Mouse (Mus musculus): ENCODE measurements at regions not wholly inside any gene's neighbourhood (a gene's known extent, or its start where the extent isn't known, plus 50 kb on each side); places are given as distances from the start of the nearest gene placed in this dataset.
A peak's percentile ranks its signal among the peaks of the same experiment; 100 is the strongest.
"Not testable (repeated sequence)": the region's sequence is repeated elsewhere in the genome, so short reads cannot be mapped to it uniquely, and the experiment has no call there.

GRCm38 (mm10) chr13:50906431-50906830 lies 194.2 kb upstream of the Spin1 start:
- ATAC-seq = not testable (repeated sequence)

- no peak for ATAC-seq
These were observed 193.8 kb upstream of the Spin1 start for GRCm38 (mm10) chr13:50906910-50907309.

- not testable (repeated sequence) for ATAC-seq
These were observed 187.9 kb upstream of the Spin1 start for GRCm38 (mm10) chr13:50912776-50913175.

GRCm38 (mm10) chr13:50934017-50934416 lies 166.7 kb upstream of the Spin1 start:
- not testable (repeated sequence) for ATAC-seq

- no peak for ATAC-seq
These were observed 158.1 kb upstream of the Spin1 start for GRCm38 (mm10) chr13:50942561-50942960.

GRCm38 (mm10) chr13:50949545-50950226 lies 151.0 kb upstream of the Spin1 start:
- peak; percentile 50 for ATAC-seq

- ATAC-seq = no peak
These were observed 146.0 kb upstream of the Spin1 start for GRCm38 (mm10) chr13:50954671-50955070.

- ATAC-seq = no peak
These were observed 142.4 kb upstream of the Spin1 start for GRCm38 (mm10) chr13:50958051-50958883.

- ATAC-seq = no peak
These were observed 139.8 kb upstream of the Spin1 start for GRCm38 (mm10) chr13:50960909-50961308.

GRCm38 (mm10) chr13:50964070-50964469 lies 136.6 kb upstream of the Spin1 start:
- ATAC-seq = no peak

GRCm38 (mm10) chr13:50965041-50965440 lies 135.6 kb upstream of the Spin1 start:
- ATAC-seq = not testable (repeated sequence)

- ATAC-seq = no peak
These were observed 135.0 kb upstream of the Spin1 start for GRCm38 (mm10) chr13:50965678-50966077.

- no peak for ATAC-seq
These were observed 133.9 kb upstream of the Spin1 start for GRCm38 (mm10) chr13:50966826-50967225.

- ATAC-seq = no peak
These were observed 127.3 kb upstream of the Spin1 start for GRCm38 (mm10) chr13:50973379-50973778.

- no peak for ATAC-seq
These were observed 125.3 kb upstream of the Spin1 start for GRCm38 (mm10) chr13:50975306-50975920.

- ATAC-seq = no peak
These were observed 118.7 kb upstream of the Spin1 start for GRCm38 (mm10) chr13:50982005-50982404.

- no peak for ATAC-seq
These were observed 117.7 kb upstream of the Spin1 start for GRCm38 (mm10) chr13:50982990-50983389.

- ATAC-seq = no peak
These were observed 108.8 kb upstream of the Spin1 start for GRCm38 (mm10) chr13:50991726-50992432.

GRCm38 (mm10) chr13:50999738-51000137 lies 100.9 kb upstream of the Spin1 start:
- ATAC-seq = no peak

- ATAC-seq = no peak
These were observed 95.9 kb upstream of the Spin1 start for GRCm38 (mm10) chr13:51004827-51005226.

GRCm38 (mm10) chr13:51010736-51011135 lies 89.9 kb upstream of the Spin1 start:
- ATAC-seq = no peak

GRCm38 (mm10) chr13:51016209-51016608 lies 84.5 kb upstream of the Spin1 start:
- ATAC-seq = no peak

All from inflammation-experienced regulatory T-cells, adult 6 months (primary cell).